Mouse (Mus musculus) small intestine, adult 2 months (tissue): ENCODE data around the gene Pycard.

Source experiments
- CTCF ChIP-seq: fragments of 200-500 bp; IDR thresholded peaks from 2 replicates; pipeline ENCODE4 v1.5.1; 2012; ENCODE audit warnings: low read depth, mild to moderate bottlenecking, control low read depth, inconsistent platforms, low read length, moderate library complexity, mixed read lengths; ENCODE audit not compliant: insufficient replicate concordance, insufficient read length; ENCODE audit errors: extremely low read depth
- POLR2A ChIP-seq: fragments of 200-500 bp; IDR thresholded peaks from 2 replicates; pipeline ENCODE4 v1.6.1; 2012; ENCODE audit warnings: low read depth, mild to moderate bottlenecking, control low read depth, inconsistent platforms, low read length, moderate library complexity

GRCm38 (mm10) chr7:127967004-127967921 lies 26.4 kb downstream of the Pycard start, which contains the start of gene Fus:
- TF ChIP-seq CTCF (no peak), POLR2A (peak; percentile 98)
